Mouse (Mus musculus) embryonic fibroblast, embryonic 13.5 days (primary cell): Measurements from ENCODE around the gene Tmem183a.

Experiments
- CTCF ChIP-seq: IDR thresholded peaks from 2 replicates; pipeline ENCODE4 v1.5.1; 2011; ENCODE audit warnings: mild to moderate bottlenecking, control low read depth, low read length, moderate library complexity, borderline replicate concordance; ENCODE audit not compliant: insufficient read depth
- POLR2A ChIP-seq: IDR thresholded peaks from 2 replicates; pipeline ENCODE4 v1.6.1; 2011; ENCODE audit warnings: low read depth, mild to moderate bottlenecking, control low read depth, low read length, moderate library complexity

- TF ChIP-seq CTCF, result no peak
- no peak for TF ChIP-seq POLR2A
Measured at GRCm38 (mm10) chr1:134381051-134381450, 19.3 kb upstream of the Tmem183a start.
